Mouse (Mus musculus) megakaryocyte, embryonic 14.5 days (primary cell): ENCODE measurements around the gene Slc7a1. TPM values are rescaled to one million over a fixed set of nuclear protein-coding genes. Genes with fewer than 3 reads are reported as not detected.
A peak's percentile ranks its signal among the peaks of the same experiment; 100 is the strongest.

ENCODE experiments used
- H3K27me3 ChIP-seq: replicated peaks from 2 replicates; pipeline ENCODE3; 2012; ENCODE audit warnings: inconsistent platforms
- H3K36me3 ChIP-seq: replicated peaks from 2 replicates; pipeline ENCODE3; 2012; ENCODE audit warnings: low read length, inconsistent platforms, mixed read lengths
- H3K4me1 ChIP-seq: 2 replicates; pipeline ENCODE4 v1.6.1; 2012; ENCODE audit warnings: inconsistent platforms
- H3K4me3 ChIP-seq: replicated peaks from 2 replicates; pipeline ENCODE3; 2012; ENCODE audit warnings: moderate library complexity, mild to moderate bottlenecking, inconsistent platforms
- H3K9me3 ChIP-seq: 2 replicates; pipeline ENCODE4 v1.6.1; 2012; ENCODE audit warnings: inconsistent platforms
- FLI1 ChIP-seq: IDR thresholded peaks from 2 replicates; pipeline ENCODE4 v1.6.1; 2012; ENCODE audit warnings: low read length, inconsistent platforms, mixed read lengths
- GATA1 ChIP-seq: IDR thresholded peaks from 3 replicates; pipeline ENCODE4 v1.6.1; 2012; ENCODE audit warnings: mixed read lengths, low read length, inconsistent platforms, borderline replicate concordance
- polyA plus RNA-seq: library from polyadenylated mRNA; stranded (reverse); fragments of >175 nt; gene quantifications from 2 replicates; pipeline ENCODE4 v1.2.3, GENCODE M21; 2012; ENCODE audit warnings: low replicate concordance; ENCODE audit not compliant: insufficient read depth

Slc7a1 gene
- polyA plus RNA-seq, 1 experiment: 4.9 TPM

DNA sequence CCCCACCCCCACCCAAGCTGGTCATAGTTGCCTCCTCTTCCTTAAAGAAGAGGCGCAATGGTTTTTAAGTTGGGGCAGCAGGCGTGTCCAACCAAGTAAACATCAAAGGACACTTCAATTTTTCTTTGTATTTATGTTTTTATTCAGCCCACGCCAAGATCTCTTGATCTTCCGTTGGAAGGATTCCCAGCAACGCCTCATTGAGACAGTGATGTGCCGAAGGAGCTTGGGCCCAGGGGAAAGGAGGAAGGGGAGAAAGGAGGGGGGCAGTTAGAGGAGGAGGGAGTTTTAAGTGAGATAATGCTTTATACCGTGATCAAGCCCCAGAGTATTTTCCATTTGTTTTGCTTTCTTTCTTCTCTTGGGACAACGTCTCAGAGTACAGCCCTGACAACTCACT, 18.6 kb downstream of the Slc7a1 start:
- Histone ChIP-seq H3K9me3 (peaks cover 6% of the 10 kb centered on the region; the same call in 1 of the 2 replicates), H3K4me3 (no peak overlapping the region), H3K36me3 (peaks cover 81% of the 10 kb centered on the region), H3K27me3 (no peaks in the 10 kb centered on the region), H3K4me1 (peaks cover 56% of the 10 kb centered on the region)
- TF ChIP-seq FLI1 (no peak), GATA1 (no peak)

- H3K9me3 ChIP-seq: peaks cover 6% of the 10 kb centered on the region; the same call in 1 of the 2 replicates
- TF ChIP-seq GATA1 (no peak), FLI1 (no peak)
- no peaks in the 10 kb centered on the region for H3K27me3 ChIP-seq
- H3K4me3 ChIP-seq: peak overlapping the region; percentile 84
- peaks cover 50% of the 10 kb centered on the region for H3K4me1 ChIP-seq
- peaks cover 83% of the 10 kb centered on the region for H3K36me3 ChIP-seq
Measured at GRCm38 (mm10) chr5:148380246-148380504, 19.5 kb downstream of the Slc7a1 start.

DNA sequence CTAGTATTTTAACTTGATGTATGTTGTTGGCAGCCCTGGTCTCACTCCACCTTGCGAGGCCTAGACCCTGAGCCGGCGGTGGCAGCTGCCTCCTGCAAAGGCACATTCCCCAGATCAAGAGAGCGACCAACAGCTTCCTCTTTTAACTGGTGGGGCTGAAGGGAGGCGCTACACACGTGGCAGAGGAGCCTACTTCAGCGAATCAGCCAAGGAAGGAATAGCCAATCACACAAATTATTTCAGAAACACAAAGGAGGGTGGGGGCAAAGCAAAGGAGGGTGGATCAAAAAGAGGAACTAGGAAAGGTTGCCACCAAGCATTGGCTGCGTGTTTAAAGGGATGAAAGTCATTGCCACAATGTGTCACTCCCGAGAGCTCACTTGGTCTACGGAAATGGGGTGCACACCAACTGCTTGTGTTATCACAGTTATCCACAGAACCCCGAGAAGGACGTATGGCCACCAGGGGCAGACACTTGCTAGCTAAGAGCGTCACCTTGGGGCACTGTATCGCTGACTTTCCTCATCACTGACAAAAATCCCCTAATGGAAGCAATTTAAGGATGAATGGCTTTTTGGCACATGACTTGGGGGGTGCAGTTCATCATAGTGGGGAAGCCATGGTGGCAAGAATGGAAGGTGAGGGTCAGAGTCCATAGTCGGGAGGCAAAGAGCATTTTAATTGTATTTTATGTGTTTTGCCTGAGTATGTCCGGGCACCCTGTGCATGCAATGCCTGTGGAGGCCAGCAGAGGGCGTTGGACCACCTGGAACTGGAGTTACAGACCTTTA, 20.1 kb downstream of the Slc7a1 start:
- Histone ChIP-seq H3K9me3 (peaks cover 6% of the 10 kb centered on the region; the same call in 1 of the 2 replicates), H3K4me1 (peaks cover 48% of the 10 kb centered on the region), H3K4me3 (peak overlapping the region; percentile 84), H3K27me3 (no peaks in the 10 kb centered on the region), H3K36me3 (peaks cover 82% of the 10 kb centered on the region)
- TF ChIP-seq GATA1 (no peak), FLI1 (no peak)

DNA sequence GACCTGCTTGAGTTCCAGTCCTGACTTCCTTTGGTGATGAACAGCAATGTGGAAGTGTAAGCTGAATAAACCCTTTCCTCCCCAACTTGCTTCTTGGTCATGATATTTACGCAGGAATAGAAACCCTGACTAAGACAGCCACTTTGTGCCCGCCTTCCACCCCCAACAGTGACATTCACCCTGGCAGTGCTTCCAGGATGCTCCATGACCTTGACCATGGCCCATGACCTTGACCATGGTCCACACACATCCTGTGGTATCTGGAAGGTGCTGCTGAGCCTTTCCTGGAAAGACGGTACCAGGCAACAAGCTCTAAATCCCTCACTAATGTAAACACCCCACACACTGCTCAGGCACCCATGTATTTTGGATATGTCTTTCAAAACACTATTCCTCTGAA, 21.0 kb downstream of the Slc7a1 start:
- Histone ChIP-seq H3K36me3 (peaks cover 82% of the 10 kb centered on the region), H3K4me1 (peaks cover 47% of the 10 kb centered on the region), H3K9me3 (peaks cover 6% of the 10 kb centered on the region; the same call in 1 of the 2 replicates), H3K4me3 (peak overlapping the region; percentile 51), H3K27me3 (no peaks in the 10 kb centered on the region)
- TF ChIP-seq GATA1 (no peak), FLI1 (no peak)

GRCm38 (mm10) chr5:148378232-148378508, 21.5 kb downstream of the Slc7a1 start:
- TF ChIP-seq GATA1 (no peak), FLI1 (no peak)
- H3K9me3 ChIP-seq: peaks cover 6% of the 10 kb centered on the region; the same call in 1 of the 2 replicates
- H3K27me3 ChIP-seq: no peaks in the 10 kb centered on the region
- H3K4me1 ChIP-seq: peaks cover 49% of the 10 kb centered on the region
- peaks cover 82% of the 10 kb centered on the region for H3K36me3 ChIP-seq
- no peak overlapping the region for H3K4me3 ChIP-seq

DNA sequence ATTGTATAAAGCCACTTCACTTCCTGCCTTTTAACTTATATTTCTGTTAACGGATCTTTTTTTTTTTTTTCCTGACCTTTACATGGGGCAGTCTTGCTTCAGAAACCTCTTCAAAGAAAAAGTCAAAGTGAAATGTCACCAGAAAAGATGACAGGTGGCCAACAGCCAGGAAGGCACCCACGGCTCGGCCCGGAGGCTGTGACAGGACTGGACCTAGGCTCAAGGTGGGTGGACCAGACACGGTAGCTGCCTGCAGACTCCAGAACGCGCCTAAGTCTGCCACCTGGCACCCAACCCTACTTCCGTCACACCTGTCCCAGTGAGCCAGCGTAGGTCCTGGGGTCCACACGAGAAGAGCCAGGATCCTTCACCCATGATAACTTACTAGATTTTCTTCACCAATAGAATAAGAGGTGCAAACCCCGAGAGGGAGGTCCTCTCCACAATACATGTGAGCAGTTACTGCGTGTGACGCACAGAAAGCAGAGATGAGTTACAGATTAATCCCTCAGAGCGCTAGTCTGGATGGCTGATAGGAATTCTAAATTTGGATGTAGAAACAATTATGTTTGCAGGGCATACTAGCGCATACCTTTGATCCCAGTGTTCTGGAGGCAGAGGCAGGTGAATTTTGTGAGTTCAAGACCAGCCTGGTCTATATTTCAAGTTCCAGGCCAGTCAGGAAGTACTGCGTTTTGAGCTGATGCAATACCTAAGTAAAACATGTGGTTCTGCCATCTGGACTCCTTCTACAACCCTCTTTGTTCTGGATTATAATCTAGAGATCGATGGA, 22.1 kb downstream of the Slc7a1 start:
- H3K9me3 ChIP-seq: peaks cover 6% of the 10 kb centered on the region; the same call in 1 of the 2 replicates
- H3K4me1 ChIP-seq: peaks cover 49% of the 10 kb centered on the region
- peaks cover 80% of the 10 kb centered on the region for H3K36me3 ChIP-seq
- H3K4me3 ChIP-seq: no peak overlapping the region
- no peaks in the 10 kb centered on the region for H3K27me3 ChIP-seq
- TF ChIP-seq GATA1 (no peak), FLI1 (no peak)

GRCm38 (mm10) chr5:148376358-148376757, 23.3 kb downstream of the Slc7a1 start:
- Histone ChIP-seq H3K4me3 (no peak overlapping the region), H3K4me1 (peaks cover 53% of the 10 kb centered on the region), H3K9me3 (peaks cover 6% of the 10 kb centered on the region; the same call in 1 of the 2 replicates), H3K27me3 (no peaks in the 10 kb centered on the region), H3K36me3 (peaks cover 80% of the 10 kb centered on the region)
- TF ChIP-seq GATA1: no peak
- TF ChIP-seq FLI1: no peak

GRCm38 (mm10) chr5:148375480-148375879, 24.2 kb downstream of the Slc7a1 start:
- no peaks in the 10 kb centered on the region for H3K27me3 ChIP-seq
- no peak overlapping the region for H3K4me3 ChIP-seq
- H3K4me1 ChIP-seq: peaks cover 50% of the 10 kb centered on the region
- peaks cover 84% of the 10 kb centered on the region for H3K36me3 ChIP-seq
- peaks cover 6% of the 10 kb centered on the region; the same call in 1 of the 2 replicates for H3K9me3 ChIP-seq
- TF ChIP-seq FLI1: no peak
- no peak for TF ChIP-seq GATA1

- H3K27me3 ChIP-seq: no peaks in the 10 kb centered on the region
- no peak for TF ChIP-seq GATA1
- no peak for TF ChIP-seq FLI1
- peaks cover 32% of the 10 kb centered on the region for H3K4me1 ChIP-seq
- no peak overlapping the region for H3K4me3 ChIP-seq
- peaks cover 86% of the 10 kb centered on the region for H3K36me3 ChIP-seq
- H3K9me3 ChIP-seq: peaks cover 16% of the 10 kb centered on the region
Measured at GRCm38 (mm10) chr5:148373092-148373685, 26.5 kb downstream of the Slc7a1 start.
